Mouse (Mus musculus) lung, adult 2 months (tissue): ENCODE measurements at regions not wholly inside any gene's neighbourhood (a gene's known extent, or its start where the extent isn't known, plus 50 kb on each side); places are given as distances from the start of the nearest gene placed in this dataset.
"Not testable (repeated sequence)": the region's sequence is repeated elsewhere in the genome, so short reads cannot be mapped to it uniquely, and the experiment has no call there.

Source experiments
- DNase-seq: peaks from one replicate; pipeline ENCODE4 v3.0.0; 2022
- H3K4me1 ChIP-seq: fragments of 200-500 bp; 2 replicates; pipeline ENCODE4 v1.6.1; 2011; ENCODE audit warnings: low read length; ENCODE audit not compliant: control insufficient read depth, insufficient read depth
- H3K4me3 ChIP-seq: fragments of 200-500 bp; replicated peaks from 2 replicates; pipeline ENCODE3; 2011; ENCODE audit warnings: low read depth, mild to moderate bottlenecking, control low read depth, low read length; ENCODE audit errors: extremely low read depth
- CTCF ChIP-seq: fragments of 200-500 bp; IDR thresholded peaks from 2 replicates; pipeline ENCODE4 v1.5.1; 2011; ENCODE audit warnings: mild to moderate bottlenecking, low read length, control low read depth; ENCODE audit not compliant: insufficient read depth
- POLR2A ChIP-seq: fragments of 200-500 bp; IDR thresholded peaks from 2 replicates; pipeline ENCODE4 v1.6.1; 2011; ENCODE audit warnings: low read depth, mild to moderate bottlenecking, control low read depth, low read length, borderline replicate concordance; ENCODE audit errors: extremely low read depth
- WGBS: fragments of 180-500 bp; shearing (Covaris S2); methylation state at CpG from one replicate; pipeline ENCODE4 v1.1.7; 2018; 5-methylcytosine and 5-hydroxymethylcytosine counted together

GRCm38 (mm10) chr4:105708080-105708796 lies 81.4 kb upstream of the Gm12728 start:
- no peak for TF ChIP-seq CTCF
- TF ChIP-seq POLR2A: no peak
- DNase-seq: no peak
- no peak overlapping the region for H3K4me3 ChIP-seq
- WGBS: 73% methylated on average over 13 of the region's 13 CpGs
- H3K4me1 ChIP-seq: peaks cover 2% of the 10 kb centered on the region; the same call in 1 of the 2 replicates

DNA sequence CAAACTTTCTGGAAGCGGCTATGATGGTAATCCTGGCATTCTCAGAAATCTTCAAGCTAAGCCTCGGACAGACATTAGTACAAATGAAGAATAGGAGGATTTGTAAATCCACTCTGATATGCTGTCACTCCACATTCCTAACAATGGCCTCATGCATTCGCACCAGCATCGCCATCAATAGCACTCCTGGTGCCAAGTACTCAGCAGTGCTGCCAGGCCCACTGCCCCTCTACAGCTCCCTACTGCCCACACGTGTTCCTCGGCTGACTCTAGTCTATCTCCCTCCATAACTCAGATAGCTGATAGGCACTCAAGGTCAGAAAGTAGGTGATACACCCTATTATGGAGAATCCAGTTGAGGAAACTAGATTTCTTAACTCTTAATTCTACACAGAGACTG lies 75.7 kb upstream of the Gm12728 start:
- Histone ChIP-seq H3K4me1 (no peaks in the 10 kb centered on the region), H3K4me3 (no peak overlapping the region)
- WGBS: 89% methylated on average over 6 of the region's 6 CpGs
- TF ChIP-seq CTCF (no peak), POLR2A (no peak)
- DNase-seq: no peak

- TF ChIP-seq CTCF (no peak), POLR2A (no peak)
- Histone ChIP-seq H3K4me1 (no peaks in the 10 kb centered on the region), H3K4me3 (no peak overlapping the region)
- no peak for DNase-seq
- WGBS: 57% methylated on average over 5 of the region's 5 CpGs
Observed at GRCm38 (mm10) chr4:105718080-105718479, 71.6 kb upstream of the Gm12728 start.

GRCm38 (mm10) chr4:105728696-105729095 lies 61.0 kb upstream of the Gm12728 start:
- Histone ChIP-seq H3K4me3 (no peak overlapping the region), H3K4me1 (no peaks in the 10 kb centered on the region)
- no peak for DNase-seq
- WGBS: 71% methylated on average over 3 of the region's 3 CpGs
- no peak for TF ChIP-seq CTCF
- TF ChIP-seq POLR2A: no peak

DNA sequence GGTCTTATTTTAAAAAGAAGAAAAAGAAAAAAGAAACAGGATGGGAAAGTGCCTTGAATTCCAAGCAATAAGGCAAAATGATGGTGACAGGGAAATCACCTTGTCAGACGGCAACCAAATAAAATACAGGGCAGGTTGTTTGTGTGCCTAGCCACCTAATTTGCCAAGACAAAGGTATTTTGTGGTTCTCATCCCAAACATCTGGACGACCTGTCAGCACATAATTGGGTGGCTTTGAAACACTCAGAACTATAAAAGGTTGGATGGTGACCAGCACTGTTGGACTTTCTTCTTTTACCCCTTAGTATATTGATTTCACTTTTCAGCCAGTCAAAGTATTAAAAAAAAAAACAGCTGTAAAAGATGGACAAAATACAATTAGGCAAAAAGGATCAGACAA lies 58.8 kb upstream of the Gm12728 start:
- WGBS: 73% methylated on average over 2 of the region's 2 CpGs
- TF ChIP-seq POLR2A: no peak
- Histone ChIP-seq H3K4me1 (no peaks in the 10 kb centered on the region), H3K4me3 (no peak overlapping the region)
- DNase-seq: no peak

GRCm38 (mm10) chr4:105735116-105735515 lies 54.6 kb upstream of the Gm12728 start:
- WGBS: 91% methylated on average over 7 of the region's 9 CpGs
- H3K4me1 ChIP-seq, H3K4me3 ChIP-seq, DNase-seq: not testable (repeated sequence)
